Mouse (Mus musculus) midbrain, embryonic 14.5 days (tissue): ENCODE measurements at regions not wholly inside any gene's neighbourhood (a gene's known extent, or its start where the extent isn't known, plus 50 kb on each side); places are given as distances from the start of the nearest gene placed in this dataset.
"Not testable (repeated sequence)": the region's sequence is repeated elsewhere in the genome, so short reads cannot be mapped to it uniquely, and the experiment has no call there.

Experiments
- ATAC-seq: fragments of 200-750 bp; cut with Nextera tagmentation; 2 replicates; pipeline ENCODE4 v1.8.0; 2017; ENCODE audit warnings: moderate number of reproducible peaks, moderate library complexity; ENCODE audit not compliant: low FRiP score, low TSS enrichment
- DNase-seq: peaks from one replicate; pipeline ENCODE4 v3.0.0-alpha.2; 2015
- H3K27ac ChIP-seq: fragments of 300-500 bp; sonication (generic); replicated peaks from 2 replicates; pipeline ENCODE4 v1.5.1; 2014; ENCODE audit warnings: mild to moderate bottlenecking, low read depth, low read length, moderate library complexity
- H3K27me3 ChIP-seq: fragments of 300-500 bp; sonication (generic); 2 replicates; pipeline ENCODE4 v1.6.1; 2014; ENCODE audit warnings: low read length, control low read depth, mixed read lengths; ENCODE audit not compliant: control insufficient read depth, insufficient read depth
- H3K36me3 ChIP-seq: fragments of 300-500 bp; sonication (generic); 2 replicates; pipeline ENCODE4 v1.6.1; 2014; ENCODE audit warnings: low read length, control low read depth; ENCODE audit not compliant: control insufficient read depth, insufficient read depth
- H3K4me1 ChIP-seq: fragments of 300-500 bp; sonication (generic); 2 replicates; pipeline ENCODE4 v1.6.1; 2014; ENCODE audit warnings: mild to moderate bottlenecking, antibody characterized with exemption, low read length, control low read depth; ENCODE audit not compliant: control insufficient read depth, insufficient read depth
- H3K4me2 ChIP-seq: fragments of 300-500 bp; sonication (generic); 2 replicates; pipeline ENCODE4 v1.6.1; 2014; ENCODE audit warnings: mild to moderate bottlenecking, low read length, moderate library complexity
- H3K4me3 ChIP-seq: fragments of 300-500 bp; sonication (generic); replicated peaks from 2 replicates; pipeline ENCODE4 v1.5.1; 2014; ENCODE audit warnings: low read depth, low read length
- H3K9ac ChIP-seq: fragments of 300-500 bp; sonication (generic); replicated peaks from 2 replicates; pipeline ENCODE4 v1.6.1; 2014; ENCODE audit warnings: mild to moderate bottlenecking, low read length, moderate library complexity
- H3K9me3 ChIP-seq: fragments of 300-500 bp; sonication (generic); 2 replicates; pipeline ENCODE4 v1.6.1; 2016; ENCODE audit warnings: low read length, control low read depth, mixed read lengths; ENCODE audit not compliant: control insufficient read depth
- WGBS: fragments of 180-500 bp; shearing (Covaris S2); extraction: QIAGEN DNeasy Blood & Tissue Kit; methylation state at CpG from one replicate; pipeline ENCODE4 v1.1.7; 2014; 5-methylcytosine and 5-hydroxymethylcytosine counted together

DNA sequence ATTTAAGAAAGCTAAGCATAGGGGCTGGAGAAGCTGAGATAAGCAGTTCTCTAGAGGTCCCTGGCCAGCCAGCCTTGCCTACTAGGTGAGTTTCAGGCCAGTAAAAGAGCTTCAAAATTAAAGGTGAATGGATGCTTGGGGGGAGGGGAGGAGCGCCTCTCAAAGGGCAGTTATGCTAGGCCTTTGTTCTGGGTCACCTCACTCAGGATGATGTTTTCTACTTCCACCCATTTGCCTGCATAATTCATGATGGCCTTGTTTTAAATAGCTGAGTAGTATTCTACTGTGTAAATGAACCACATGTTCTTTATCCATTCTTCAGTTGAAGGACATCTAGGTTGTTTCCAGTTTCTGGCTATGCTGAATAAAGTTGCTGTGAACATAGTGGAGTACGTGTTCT is 457.0 kb upstream of the Fam160b2 start:
- H3K36me3 ChIP-seq, result no peaks in the 10 kb centered on the region
- H3K9me3 ChIP-seq, result no peaks in the 10 kb centered on the region
- no peaks in the 10 kb centered on the region for H3K27me3 ChIP-seq
- ATAC-seq (no peak), DNase-seq (no peak)
- no peak overlapping the region for H3K4me2 ChIP-seq
- no peaks in the 10 kb centered on the region for H3K4me1 ChIP-seq
- no peak overlapping the region for H3K27ac ChIP-seq
- no peak overlapping the region for H3K4me3 ChIP-seq
- WGBS, result 84% methylated on average over 2 of the region's 2 CpGs
- no peak overlapping the region for H3K9ac ChIP-seq

- no peak for DNase-seq
- no peak overlapping the region for H3K4me2 ChIP-seq
- H3K4me1 ChIP-seq, result no peaks in the 10 kb centered on the region
- no peaks in the 10 kb centered on the region for H3K27me3 ChIP-seq
- H3K4me3 ChIP-seq, result no peak overlapping the region
- H3K27ac ChIP-seq, result no peak overlapping the region
- WGBS, result 89% methylated on average over 2 of the region's 2 CpGs
- no peaks in the 10 kb centered on the region for H3K9me3 ChIP-seq
- H3K9ac ChIP-seq, result no peak overlapping the region
- ATAC-seq, result no peak
- H3K36me3 ChIP-seq, result no peaks in the 10 kb centered on the region
These were observed 455.8 kb upstream of the Fam160b2 start for GRCm38 (mm10) chr14:71055480-71055879.

DNA sequence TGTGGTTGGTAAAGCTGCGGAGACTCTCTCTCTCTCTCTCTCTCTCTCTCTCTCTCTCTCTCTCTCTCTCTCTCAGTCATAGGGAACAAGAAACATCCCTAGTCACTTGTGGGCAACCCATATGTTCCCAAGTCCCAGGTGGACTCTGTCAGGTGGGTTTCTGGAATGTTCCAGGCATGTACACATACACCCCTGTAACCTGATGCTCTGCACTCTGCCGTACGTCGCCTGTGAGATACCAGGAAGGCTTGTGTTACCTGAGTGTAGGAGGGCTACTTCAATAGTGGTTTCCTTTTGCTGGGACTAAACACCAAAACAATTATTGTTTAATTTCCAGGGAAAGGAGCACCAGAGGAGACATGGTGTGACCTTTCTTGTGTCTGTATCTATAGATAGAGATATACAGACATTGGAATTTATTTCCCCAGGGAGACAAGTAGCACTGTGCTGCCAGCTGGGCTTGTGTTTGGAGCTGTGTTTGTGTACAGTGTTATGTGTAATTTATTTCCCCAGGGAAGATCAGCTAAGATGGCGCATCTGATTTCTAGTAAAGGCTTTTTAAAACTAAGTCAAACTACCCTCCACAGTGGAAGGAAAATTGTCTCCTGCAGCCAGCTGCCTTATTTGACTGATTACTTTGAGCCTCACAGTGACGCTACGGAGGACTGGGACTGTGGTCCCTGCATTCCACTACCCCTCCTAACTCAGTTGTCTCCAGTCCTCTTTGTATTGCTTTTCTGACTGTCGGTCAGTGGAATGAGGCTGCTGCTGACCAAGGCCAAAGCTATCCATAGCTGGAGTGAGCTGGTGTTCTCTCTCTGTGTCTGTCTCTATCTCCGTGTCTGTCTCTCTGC is 454.4 kb upstream of the Fam160b2 start:
- ATAC-seq (no peak), DNase-seq (peak; percentile 27)
- no peaks in the 10 kb centered on the region for H3K36me3 ChIP-seq
- WGBS, result 75% methylated on average over 9 of the region's 9 CpGs
- no peak overlapping the region for H3K4me2 ChIP-seq
- H3K9ac ChIP-seq, result no peak overlapping the region
- H3K4me1 ChIP-seq, result no peaks in the 10 kb centered on the region
- H3K4me3 ChIP-seq, result no peak overlapping the region
- no peaks in the 10 kb centered on the region for H3K9me3 ChIP-seq
- H3K27me3 ChIP-seq, result no peaks in the 10 kb centered on the region
- H3K27ac ChIP-seq, result no peak overlapping the region

DNA sequence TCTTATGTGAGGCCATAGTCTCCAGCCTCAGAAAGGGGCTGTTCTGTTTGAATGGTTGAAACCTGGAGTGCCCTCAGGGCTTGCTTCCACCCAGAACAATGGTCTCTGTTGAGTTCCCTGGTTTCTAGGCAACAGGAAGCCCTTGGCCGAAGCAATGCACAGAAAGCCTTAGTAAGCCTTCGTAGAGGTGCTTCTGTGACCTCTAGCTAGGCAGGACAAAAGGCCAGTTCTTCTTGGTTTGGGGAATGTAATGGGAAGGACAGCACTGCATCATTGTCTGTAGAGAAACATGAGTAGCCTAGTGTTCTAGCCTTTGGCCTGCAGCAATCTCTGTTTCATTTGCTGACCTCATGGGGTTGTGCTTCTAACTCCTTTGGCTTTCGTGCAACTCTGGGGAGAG is 447.5 kb upstream of the Fam160b2 start:
- ATAC-seq (no peak), DNase-seq (no peak)
- H3K4me3 ChIP-seq, result no peak overlapping the region
- H3K27me3 ChIP-seq, result no peaks in the 10 kb centered on the region
- no peak overlapping the region for H3K9ac ChIP-seq
- H3K4me2 ChIP-seq, result no peak overlapping the region
- 12% methylated on average over 3 of the region's 3 CpGs for WGBS
- no peaks in the 10 kb centered on the region for H3K9me3 ChIP-seq
- no peaks in the 10 kb centered on the region for H3K36me3 ChIP-seq
- H3K27ac ChIP-seq, result no peak overlapping the region
- H3K4me1 ChIP-seq, result no peaks in the 10 kb centered on the region

DNA sequence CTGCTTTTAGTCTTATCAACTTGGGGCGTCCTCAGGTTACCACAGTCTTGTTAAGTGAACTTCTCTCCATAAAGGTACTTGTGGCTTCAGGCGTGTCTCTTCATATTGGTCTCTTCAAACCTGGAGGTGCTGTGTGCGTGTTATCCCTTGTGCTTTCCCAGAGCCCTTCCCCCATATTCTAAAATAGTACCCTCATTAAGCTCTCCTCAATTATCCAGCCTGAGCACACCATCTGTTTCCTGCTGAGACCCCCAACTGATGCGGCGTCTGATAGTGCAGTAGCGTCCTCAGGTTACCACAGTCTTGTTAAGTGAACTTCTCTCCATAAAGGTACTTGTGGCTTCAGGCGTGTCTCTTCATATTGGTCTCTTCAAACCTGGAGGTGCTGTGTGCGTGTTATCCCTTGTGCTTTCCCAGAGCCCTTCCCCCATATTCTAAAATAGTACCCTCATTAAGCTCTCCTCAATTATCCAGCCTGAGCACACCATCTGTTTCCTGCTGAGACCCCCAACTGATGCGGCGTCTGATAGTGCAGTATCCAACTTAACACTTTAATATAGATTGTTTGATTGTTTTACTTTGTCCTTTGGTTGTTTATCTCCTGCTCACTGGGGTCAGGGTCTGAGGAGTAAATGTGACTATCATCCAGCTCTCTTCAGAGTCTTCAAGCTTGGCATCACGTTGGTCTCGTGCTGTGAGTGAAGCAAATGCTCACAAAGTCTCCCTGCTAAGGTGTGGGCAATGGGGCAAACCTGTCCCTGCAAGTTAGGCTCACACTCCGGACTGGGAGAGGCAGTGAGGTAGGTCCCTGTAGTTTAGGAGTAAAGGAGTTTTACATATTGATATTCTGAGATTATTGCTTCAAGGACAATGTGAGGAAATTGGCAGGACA is 444.5 kb upstream of the Fam160b2 start:
- H3K4me2 ChIP-seq, H3K9ac ChIP-seq, DNase-seq, H3K27ac ChIP-seq, H3K36me3 ChIP-seq, H3K9me3 ChIP-seq, ATAC-seq, H3K27me3 ChIP-seq, H3K4me1 ChIP-seq, H3K4me3 ChIP-seq: not testable (repeated sequence)
- WGBS, result 58% methylated on average over 11 of the region's 13 CpGs

- 80% methylated on average over 7 of the region's 7 CpGs for WGBS
- no peak overlapping the region for H3K27ac ChIP-seq
These were observed 437.0 kb upstream of the Fam160b2 start for GRCm38 (mm10) chr14:71036620-71037019.

DNA sequence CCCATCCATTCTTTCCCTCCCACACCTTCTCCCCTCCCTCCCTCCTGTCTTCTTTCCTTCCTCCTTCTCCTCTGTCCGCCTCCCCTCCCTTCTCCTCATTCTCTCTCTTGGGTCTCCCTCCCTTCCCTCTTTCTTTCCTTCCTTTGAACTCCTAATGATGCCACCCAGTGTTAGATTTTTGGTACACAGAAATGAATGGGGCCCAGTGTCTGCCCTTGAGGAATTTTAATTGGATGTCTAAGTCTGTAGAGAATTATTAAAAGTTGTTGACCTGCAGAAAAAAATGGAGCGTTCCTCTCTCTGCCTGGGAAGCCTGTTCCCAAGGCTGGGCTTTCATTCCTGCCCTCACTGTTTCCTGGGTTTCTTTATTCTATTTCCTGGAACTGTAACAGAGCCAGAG is 434.0 kb upstream of the Fam160b2 start:
- no peak overlapping the region for H3K4me3 ChIP-seq
- H3K36me3 ChIP-seq, result no peaks in the 10 kb centered on the region
- no peak overlapping the region for H3K9ac ChIP-seq
- DNase-seq (no peak), ATAC-seq (no peak)
- H3K27me3 ChIP-seq, result no peaks in the 10 kb centered on the region
- 0 out of 2 replicates have a peak, but pooled peaks cover 5% of the 10 kb centered on the region for H3K4me1 ChIP-seq
- H3K4me2 ChIP-seq, result no peak overlapping the region
- H3K27ac ChIP-seq, result no peak overlapping the region
- H3K9me3 ChIP-seq, result no peaks in the 10 kb centered on the region
- 64% methylated on average over 2 of the region's 2 CpGs for WGBS

More at GRCm38 (mm10) chr14:71036620-71037019, 437.0 kb upstream of the Fam160b2 start:
- ATAC-seq (no peak), DNase-seq (no peak)
- Histone ChIP-seq H3K36me3 (no peaks in the 10 kb centered on the region), H3K9me3 (no peaks in the 10 kb centered on the region), H3K4me3 (no peak overlapping the region), H3K27me3 (no peaks in the 10 kb centered on the region), H3K4me1 (no peaks in the 10 kb centered on the region), H3K9ac (no peak overlapping the region), H3K4me2 (no peak overlapping the region)

DNA sequence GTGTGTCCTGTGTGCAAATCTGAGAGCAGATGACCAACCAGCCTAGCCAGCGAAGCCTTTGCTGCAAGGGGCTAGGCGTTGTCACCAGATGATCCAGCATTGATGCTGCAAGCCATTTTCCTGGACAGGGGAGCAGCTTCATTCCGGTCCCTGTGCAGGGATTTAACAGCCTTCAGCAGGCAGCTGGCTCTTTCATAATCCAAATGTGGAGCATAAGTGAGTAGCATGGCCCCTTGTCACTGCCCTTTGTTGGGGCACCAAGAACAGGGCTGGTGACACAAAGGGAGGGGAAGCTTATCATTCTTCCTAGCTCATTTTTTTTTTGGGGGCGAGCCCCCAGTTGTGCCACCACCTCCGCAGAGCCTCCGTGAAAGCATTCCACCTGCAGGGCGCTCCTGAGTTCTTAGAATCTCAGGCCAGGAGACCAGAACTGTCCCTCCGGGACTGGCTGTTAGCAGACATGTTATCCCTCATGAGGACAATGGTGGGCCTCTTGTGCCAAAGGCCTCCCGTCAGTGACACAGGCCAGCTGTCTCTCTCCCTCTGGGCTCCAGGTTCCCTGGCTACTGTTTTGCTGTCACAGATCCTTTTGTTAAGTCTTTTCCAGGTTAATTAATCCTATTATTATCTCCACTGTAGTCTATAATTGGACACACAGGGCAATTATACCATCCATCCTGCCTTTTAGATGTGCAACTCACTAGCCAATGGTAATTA is 430.7 kb upstream of the Fam160b2 start:
- Histone ChIP-seq H3K4me1 (0 out of 2 replicates have a peak, but pooled peaks cover 5% of the 10 kb centered on the region), H3K27ac (no peak overlapping the region), H3K27me3 (no peaks in the 10 kb centered on the region), H3K9me3 (no peaks in the 10 kb centered on the region), H3K4me3 (no peak overlapping the region), H3K4me2 (no peak overlapping the region), H3K36me3 (no peaks in the 10 kb centered on the region), H3K9ac (no peak overlapping the region)
- WGBS, result 51% methylated on average over 9 of the region's 9 CpGs
- ATAC-seq (no peak; the same call in 1 of the 2 replicates), DNase-seq (peak; percentile 14)
